Mouse (Mus musculus): ENCODE measurements around the gene Gm11444.

Gm11444 gene

DNA sequence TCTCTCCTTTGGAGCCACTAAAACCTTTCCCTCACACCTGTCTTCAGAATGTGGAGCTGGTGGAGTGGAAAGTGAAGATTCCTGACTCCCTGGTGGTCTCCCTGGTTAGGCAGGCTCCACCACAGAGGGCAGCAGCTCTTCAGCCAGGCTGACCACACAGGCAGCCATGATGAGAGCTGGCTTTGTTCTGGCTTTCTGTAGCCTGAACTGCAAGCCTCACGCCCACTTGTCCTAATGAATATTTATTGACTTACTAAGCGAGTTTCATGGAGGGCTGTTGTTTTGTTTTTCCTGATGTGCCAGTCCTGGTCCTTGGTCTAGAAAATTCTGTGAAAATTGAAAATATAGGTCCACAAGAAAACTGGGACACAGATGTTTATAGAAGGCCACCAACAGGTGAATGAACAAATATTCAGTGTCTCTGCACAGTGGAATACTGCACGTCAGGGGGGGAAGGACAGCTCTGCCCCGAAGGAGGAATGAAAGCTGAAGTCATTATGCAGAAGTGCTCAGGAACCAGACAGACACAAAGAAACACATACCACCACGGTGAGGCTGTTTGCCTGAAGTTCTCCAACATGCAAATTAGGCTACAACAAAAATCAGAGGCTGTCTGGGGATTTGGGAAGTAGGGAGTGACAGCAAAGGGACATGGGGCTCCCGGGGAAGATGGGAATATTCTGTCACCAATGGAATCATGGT, 8.0 kb upstream of the Gm11444 start:
- DNase-seq = no peak

GRCm38 (mm10) chr11:85850758-85851157, 625 bp upstream of the Gm11444 start:
- no peak for DNase-seq

GRCm38 (mm10) chr11:85849037-85849436, 1.1 kb downstream of the Gm11444 start:
- peak; percentile 79 to 84 for DNase-seq

- DNase-seq = no peak
Observed at GRCm38 (mm10) chr11:85846509-85846908, 3.6 kb downstream of the Gm11444 start.

DNA sequence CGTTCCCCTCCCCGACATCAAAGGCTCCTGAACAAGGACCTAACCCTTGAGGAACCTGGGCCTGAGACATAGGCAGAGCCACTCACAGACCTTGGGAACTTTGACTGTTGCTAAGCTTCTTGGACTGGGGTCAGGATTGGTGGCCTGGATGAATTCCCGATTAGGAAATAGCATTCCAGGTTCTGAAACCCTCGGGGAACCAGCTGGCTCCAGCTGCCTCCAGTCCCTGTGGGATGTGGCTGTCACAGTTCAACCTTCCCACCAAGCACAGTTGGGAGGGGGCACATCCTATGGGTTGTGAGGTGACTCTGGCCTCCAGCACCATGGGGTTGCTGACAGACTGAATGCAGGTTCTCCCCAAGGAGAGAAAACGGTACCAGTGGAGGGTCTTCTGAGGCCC, 4.2 kb downstream of the Gm11444 start:
- no peak for DNase-seq

DNA sequence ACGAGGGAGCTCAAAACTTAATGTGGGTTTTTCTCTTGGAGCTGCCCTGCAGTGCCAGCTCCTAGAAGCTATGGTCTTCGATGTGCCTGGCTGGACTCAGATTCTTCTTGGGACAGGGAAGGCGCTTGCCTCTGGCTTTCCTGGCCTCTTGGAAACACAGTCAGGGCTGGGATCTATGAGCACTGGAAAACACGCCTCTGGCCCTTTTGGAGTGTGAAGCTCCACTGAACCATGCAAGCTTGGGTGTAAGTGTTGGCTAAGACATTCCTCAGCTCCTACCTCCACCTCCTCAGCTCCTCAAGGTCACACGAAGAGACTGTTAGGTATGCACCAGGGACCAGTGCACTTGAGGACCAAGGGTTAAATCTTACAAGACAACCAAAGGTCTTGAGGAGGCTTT, 5.2 kb downstream of the Gm11444 start:
- DNase-seq = no peak

GRCm38 (mm10) chr11:85844144-85844965, 5.8 kb downstream of the Gm11444 start:
- peak; percentile 87 to 92 for DNase-seq

DNA sequence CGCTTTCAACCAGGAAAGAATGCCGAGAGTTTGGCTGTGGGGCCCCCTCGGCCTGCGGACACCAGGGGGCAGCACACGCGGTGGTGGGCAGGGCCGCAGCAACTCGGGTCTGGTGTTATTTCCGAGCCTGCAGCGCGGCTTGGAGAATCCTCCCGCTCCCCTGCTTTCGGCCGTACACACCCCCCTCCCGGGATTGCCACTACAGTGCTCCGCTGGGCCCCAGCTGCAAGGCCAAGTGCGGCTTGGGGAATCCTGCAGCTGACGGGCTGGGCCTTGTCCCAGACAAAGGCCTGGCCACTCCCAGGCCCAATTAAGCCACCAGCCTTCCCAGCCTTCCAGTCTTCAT, 6.8 kb downstream of the Gm11444 start:
- DNase-seq = peak; percentile 63 to 74

- DNase-seq = no peak
Observed at GRCm38 (mm10) chr11:85842596-85843346, 7.4 kb downstream of the Gm11444 start.

- peak; percentile 82 to 87 for DNase-seq
Observed at GRCm38 (mm10) chr11:85841980-85842379, 8.2 kb downstream of the Gm11444 start.

DNA sequence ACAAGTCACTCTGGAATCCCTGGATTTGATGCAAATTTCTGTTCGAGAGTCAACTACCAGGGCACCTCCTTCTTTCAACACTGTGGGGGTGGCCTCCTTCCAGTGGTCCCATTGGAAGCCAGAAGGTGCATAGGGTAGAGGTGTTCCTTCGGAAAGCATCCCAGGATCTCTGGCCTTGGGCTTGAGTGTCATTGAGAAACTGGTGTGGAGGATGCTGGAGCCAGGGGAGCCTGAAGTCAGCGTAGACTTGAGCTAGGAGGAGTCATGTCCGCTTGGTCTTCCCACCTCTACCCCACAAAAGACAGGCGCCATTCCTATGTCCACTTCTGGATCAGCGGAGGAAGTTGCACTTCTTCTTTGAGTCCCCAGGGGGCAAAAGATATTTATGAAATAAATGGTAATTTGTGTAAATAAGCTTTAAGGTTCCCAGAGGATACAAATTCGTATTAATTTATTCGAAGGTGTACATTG, 8.9 kb downstream of the Gm11444 start:
- no peak for DNase-seq

GRCm38 (mm10) chr11:85840803-85841145, 9.4 kb downstream of the Gm11444 start:
- DNase-seq = no peak

- no peak for DNase-seq
Observed at GRCm38 (mm10) chr11:85840031-85840802, 9.9 kb downstream of the Gm11444 start.

- no peak for DNase-seq
Observed at GRCm38 (mm10) chr11:85839258-85840030, 10.7 kb downstream of the Gm11444 start.

GRCm38 (mm10) chr11:85838424-85839257, 11.5 kb downstream of the Gm11444 start:
- no peak for DNase-seq

- DNase-seq = peak in 1 of 2 experiments; percentile 28
Observed at GRCm38 (mm10) chr11:85837648-85838423, 12.3 kb downstream of the Gm11444 start.

GRCm38 (mm10) chr11:85837291-85837647, 12.9 kb downstream of the Gm11444 start:
- no peak for DNase-seq

- DNase-seq = peak in 1 of 2 experiments; percentile 33
Observed at GRCm38 (mm10) chr11:85836523-85837290, 13.4 kb downstream of the Gm11444 start.

Measured in cerebellum, postnatal 14 days (tissue).